Mouse (Mus musculus) liver, embryonic 16.5 days (tissue): ENCODE data around the gene Aox2. TPM values are rescaled to one million over a fixed set of nuclear protein-coding genes. Genes with fewer than 3 reads are reported as not detected.
A peak's percentile ranks its signal among the peaks of the same experiment; 100 is the strongest.
"Not testable (repeated sequence)": the region's sequence is repeated elsewhere in the genome, so short reads cannot be mapped to it uniquely, and the experiment has no call there.

Experiments
- ATAC-seq: fragments of 200-750 bp; cut with Nextera tagmentation; 2 replicates; pipeline ENCODE4 v1.8.0; 2017; ENCODE audit warnings: low read depth, mild to moderate bottlenecking, moderate number of reproducible peaks, moderate library complexity
- H3K27ac ChIP-seq: fragments of 300-500 bp; sonication (generic); 2 replicates; pipeline ENCODE4 v1.5.1; 2014; ENCODE audit warnings: mild to moderate bottlenecking, low read length
- H3K27me3 ChIP-seq: fragments of 300-500 bp; sonication (generic); 2 replicates; pipeline ENCODE4 v1.6.1; 2014; ENCODE audit warnings: low read depth, low read length, mixed read lengths; ENCODE audit not compliant: control insufficient read depth, insufficient read depth
- H3K36me3 ChIP-seq: fragments of 300-500 bp; sonication (generic); 2 replicates; pipeline ENCODE4 v1.6.1; 2014; ENCODE audit warnings: mild to moderate bottlenecking; ENCODE audit not compliant: control insufficient read depth, insufficient read depth
- H3K4me1 ChIP-seq: fragments of 300-500 bp; sonication (generic); 2 replicates; pipeline ENCODE4 v1.6.1; 2014; ENCODE audit warnings: low read depth, low read length, mixed read lengths; ENCODE audit not compliant: control insufficient read depth
- H3K4me2 ChIP-seq: fragments of 300-500 bp; sonication (generic); 2 replicates; pipeline ENCODE4 v1.6.1; 2014; ENCODE audit warnings: low read depth, low read length, mixed read lengths
- H3K4me3 ChIP-seq: fragments of 300-500 bp; sonication (generic); 2 replicates; pipeline ENCODE4 v1.5.1; 2014; ENCODE audit warnings: low read depth, mild to moderate bottlenecking, low read length
- H3K9ac ChIP-seq: fragments of 300-500 bp; sonication (generic); 2 replicates; pipeline ENCODE4 v1.6.1; 2014; ENCODE audit warnings: low read depth, low read length
- H3K9me3 ChIP-seq: fragments of 300-500 bp; sonication (generic); replicated peaks from 2 replicates; pipeline ENCODE4 v1.6.1; 2016; ENCODE audit warnings: low read length; ENCODE audit not compliant: control insufficient read depth
- WGBS: fragments of 180-500 bp; shearing (Covaris S2); extraction: QIAGEN DNeasy Blood & Tissue Kit; methylation state at CpG from one replicate; pipeline ENCODE4 v1.1.7; 2014; ENCODE audit not compliant: insufficient replicate concordance; 5-methylcytosine and 5-hydroxymethylcytosine counted together
- polyA plus RNA-seq: library from polyadenylated mRNA; unstranded; fragments of >200 nt; fragmentation: Nextera tagmentation; extraction: Ambion mirVana; gene quantifications from 2 replicates; pipeline ENCODE4 v1.2.1, GENCODE M21; 2015

The Aox2 gene
- polyA plus RNA-seq, 1 experiment from 2014 or later: not detected

DNA sequence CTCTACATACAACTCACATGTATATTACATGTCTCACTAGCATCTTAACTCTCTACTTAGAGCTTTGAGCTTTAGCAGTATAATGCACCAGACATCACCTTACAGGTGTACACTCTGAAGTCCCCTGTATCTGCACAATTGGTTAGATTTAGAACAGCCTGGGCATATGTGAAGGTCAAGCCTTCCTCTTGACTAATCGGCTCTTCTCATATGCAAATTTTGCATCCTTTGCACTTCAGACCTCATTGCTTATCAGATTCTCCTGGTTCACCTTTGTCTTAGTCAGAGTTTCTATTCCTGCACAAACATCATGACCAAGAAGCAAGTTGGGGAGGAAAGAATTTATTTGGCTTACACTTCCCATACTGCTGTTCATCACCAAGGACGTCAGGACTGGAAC lies 91.6 kb downstream of the Aox2 start:
- no peak for ATAC-seq
- no peaks in the 10 kb centered on the region for H3K27me3 ChIP-seq
- H3K9me3 ChIP-seq: no peaks in the 10 kb centered on the region
- WGBS: 60% methylated on average over 2 of the region's 2 CpGs
- H3K27ac ChIP-seq: no peak overlapping the region
- no peak overlapping the region for H3K4me3 ChIP-seq
- H3K9ac ChIP-seq: no peak overlapping the region
- H3K4me2 ChIP-seq: no peak overlapping the region
- H3K36me3 ChIP-seq: no peaks in the 10 kb centered on the region
- no peaks in the 10 kb centered on the region for H3K4me1 ChIP-seq

DNA sequence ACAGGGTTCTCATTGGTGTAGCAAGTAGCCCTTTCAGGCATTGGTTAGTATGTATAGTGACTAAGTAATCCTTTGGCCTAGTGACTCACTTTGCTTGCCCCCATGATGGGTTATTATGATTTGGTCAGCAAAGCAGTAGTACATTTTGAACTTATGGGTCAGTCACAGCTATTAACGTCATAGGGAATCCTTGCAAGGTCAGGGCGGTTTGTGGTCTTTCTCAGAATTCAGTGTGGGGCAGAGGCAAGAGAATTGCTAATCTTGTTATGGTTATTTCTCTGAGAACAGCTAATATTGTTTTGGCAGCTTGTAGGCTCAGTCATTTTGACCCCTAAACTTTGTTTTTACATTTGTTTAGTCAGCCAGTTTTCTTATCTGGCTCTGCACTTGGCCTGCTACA lies 96.1 kb downstream of the Aox2 start:
- H3K4me2 ChIP-seq, ATAC-seq, H3K9ac ChIP-seq, H3K27me3 ChIP-seq, H3K9me3 ChIP-seq, H3K27ac ChIP-seq, H3K4me1 ChIP-seq, H3K4me3 ChIP-seq, H3K36me3 ChIP-seq: not testable (repeated sequence)
- WGBS: 61% methylated on average over 2 of the region's 2 CpGs

DNA sequence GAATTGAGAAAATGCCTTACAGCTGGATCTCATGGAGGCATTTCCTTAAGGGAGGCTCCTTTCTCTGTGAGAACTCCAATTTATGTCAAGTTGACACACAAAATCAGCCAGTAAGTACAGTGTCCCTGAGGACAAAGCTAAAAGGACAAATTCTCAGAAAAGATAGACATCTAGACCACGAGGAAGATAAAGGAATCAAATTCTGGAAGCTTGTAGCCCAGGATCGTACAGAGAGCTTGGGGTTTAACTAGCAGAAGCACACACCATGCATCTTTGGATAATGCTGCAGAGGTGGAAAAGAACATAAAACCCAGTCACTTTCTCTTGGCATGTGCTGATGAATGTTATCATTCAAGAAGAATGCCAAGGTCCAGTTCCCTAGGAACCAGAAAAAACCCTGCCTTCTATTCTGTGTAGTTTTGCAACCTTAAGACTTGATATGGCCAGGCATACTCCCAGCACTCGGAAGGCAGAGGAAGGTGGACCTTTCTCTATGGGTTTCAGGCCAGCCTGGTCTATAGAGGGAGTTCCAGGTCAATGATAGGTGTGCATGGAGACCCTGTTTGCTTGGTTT lies 97.5 kb downstream of the Aox2 start:
- Histone ChIP-seq H3K27me3 (no peaks in the 10 kb centered on the region), H3K9me3 (no peaks in the 10 kb centered on the region), H3K4me3 (no peak overlapping the region), H3K4me2 (no peak overlapping the region), H3K36me3 (no peaks in the 10 kb centered on the region), H3K4me1 (no peaks in the 10 kb centered on the region), H3K9ac (no peak overlapping the region), H3K27ac (no peak overlapping the region)
- 43% methylated on average over 3 of the region's 3 CpGs for WGBS
- ATAC-seq: no peak

DNA sequence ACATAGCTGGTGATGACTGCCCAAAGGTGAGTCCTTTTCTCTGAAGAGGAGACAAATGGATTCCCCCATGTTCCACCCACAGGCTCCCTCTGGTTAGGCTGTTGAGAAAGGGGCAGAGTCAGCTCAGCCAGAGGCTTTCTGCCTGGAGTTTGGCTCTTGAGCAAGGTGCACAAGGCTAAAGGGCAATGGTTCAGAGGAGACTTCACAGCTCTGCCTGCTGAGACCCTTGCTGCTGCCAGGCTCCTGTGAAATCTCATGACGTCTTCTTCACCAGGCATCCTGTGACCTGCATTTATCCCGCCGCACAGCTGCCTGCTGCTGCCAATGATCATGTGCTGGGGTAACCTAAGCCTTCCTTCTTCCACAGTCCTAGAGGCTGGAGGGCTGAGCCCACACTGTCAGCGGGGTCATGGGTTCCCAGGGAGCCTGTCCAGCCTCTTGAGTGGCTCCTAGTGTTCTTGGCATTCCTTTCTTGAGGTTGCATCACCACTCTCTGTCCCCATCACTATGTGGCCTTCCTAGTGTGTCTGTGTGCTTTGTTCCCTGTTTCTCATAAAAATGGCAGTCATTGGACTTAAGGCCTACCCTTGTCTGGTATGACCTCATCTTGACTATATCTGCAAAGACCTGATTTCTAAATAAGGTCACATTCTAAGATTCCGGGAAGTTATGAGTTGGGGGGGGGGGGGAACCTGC lies 104.6 kb downstream of the Aox2 start:
- 65% methylated on average over 5 of the region's 5 CpGs for WGBS
- H3K4me2 ChIP-seq: no peak overlapping the region
- H3K4me1 ChIP-seq: no peaks in the 10 kb centered on the region
- H3K27me3 ChIP-seq: no peaks in the 10 kb centered on the region
- no peaks in the 10 kb centered on the region for H3K36me3 ChIP-seq
- no peak overlapping the region for H3K27ac ChIP-seq
- no peak overlapping the region for H3K9ac ChIP-seq
- no peak for ATAC-seq
- H3K4me3 ChIP-seq: no peak overlapping the region
- no peaks in the 10 kb centered on the region for H3K9me3 ChIP-seq

DNA sequence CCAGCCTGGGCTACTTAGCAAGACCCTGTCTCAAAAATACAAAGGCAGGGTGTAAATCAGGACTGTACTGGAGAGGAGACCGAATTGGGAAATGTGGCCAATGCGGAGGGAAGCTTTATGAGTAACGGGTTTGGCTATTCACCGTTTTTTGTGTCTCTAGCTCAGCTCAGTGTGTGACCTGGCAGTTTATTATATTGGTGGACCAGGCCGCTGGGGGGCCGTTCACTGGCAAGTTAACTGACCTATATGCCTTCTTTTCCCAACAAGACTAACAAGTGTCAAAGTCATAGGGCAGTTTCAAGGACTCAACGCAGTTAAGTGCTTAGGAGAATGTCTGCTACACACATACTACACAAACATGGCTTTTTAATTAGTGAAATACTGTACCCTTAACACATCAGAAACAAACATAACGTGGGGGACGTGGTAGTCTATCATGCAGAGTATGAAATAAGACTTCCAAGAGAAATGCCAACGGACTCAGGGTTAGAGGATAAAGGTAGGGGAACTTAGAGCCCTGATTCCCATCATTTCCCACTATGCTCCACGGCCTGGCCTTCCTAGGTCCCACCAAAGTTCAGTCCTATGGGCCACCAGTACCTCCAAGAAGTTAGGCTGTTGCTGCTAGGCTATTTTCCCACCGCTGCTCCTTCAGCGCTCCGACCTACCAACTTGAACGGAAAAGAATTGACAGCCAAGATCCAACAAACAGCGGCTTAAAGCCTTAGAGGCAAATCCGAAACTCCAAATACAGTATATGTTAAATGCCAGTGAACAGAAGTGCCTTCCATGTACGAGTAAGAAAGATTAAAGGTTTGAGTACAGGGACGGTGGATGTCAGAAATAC lies 113.5 kb downstream of the Aox2 start:
- no peak for ATAC-seq
- peak overlapping the region; percentile 94 for H3K9ac ChIP-seq
- peak overlapping the region; percentile 87 for H3K4me3 ChIP-seq
- H3K27me3 ChIP-seq: no peaks in the 10 kb centered on the region
- peak overlapping the region; percentile 88 for H3K4me2 ChIP-seq
- no peaks in the 10 kb centered on the region for H3K9me3 ChIP-seq
- H3K36me3 ChIP-seq: peaks cover 15% of the 10 kb centered on the region
- peak overlapping the region; percentile 97 for H3K27ac ChIP-seq
- WGBS: 41% methylated on average over 19 of the region's 19 CpGs
- H3K4me1 ChIP-seq: peaks cover 13% of the 10 kb centered on the region

DNA sequence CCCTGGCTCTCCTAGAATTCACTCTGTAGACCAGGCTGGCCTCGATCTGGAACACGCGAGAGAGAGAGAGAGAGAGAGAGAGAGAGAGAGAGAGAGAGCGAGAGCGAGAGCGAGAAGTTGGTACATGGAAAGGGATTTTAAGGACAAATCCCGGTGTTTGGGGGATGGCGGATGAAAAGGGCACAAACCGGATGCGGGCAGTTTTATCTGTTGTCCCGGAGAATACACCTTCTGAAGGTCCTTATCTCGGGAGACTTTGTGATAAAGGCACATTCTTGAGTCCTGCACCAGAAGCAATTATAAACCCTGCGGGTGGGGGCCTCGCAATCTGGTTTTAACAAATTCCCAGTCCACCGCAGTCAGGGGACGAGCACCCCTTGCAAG lies 114.1 kb downstream of the Aox2 start:
- H3K36me3 ChIP-seq: peaks cover 15% of the 10 kb centered on the region
- H3K4me2 ChIP-seq: peak overlapping the region; percentile 88
- WGBS: 0% methylated on average over 16 of the region's 16 CpGs
- no peak for ATAC-seq
- no peaks in the 10 kb centered on the region for H3K9me3 ChIP-seq
- peak overlapping the region; percentile 94 for H3K9ac ChIP-seq
- peak overlapping the region; percentile 97 for H3K27ac ChIP-seq
- peaks cover 13% of the 10 kb centered on the region for H3K4me1 ChIP-seq
- peak overlapping the region; percentile 87 for H3K4me3 ChIP-seq
- H3K27me3 ChIP-seq: no peaks in the 10 kb centered on the region

DNA sequence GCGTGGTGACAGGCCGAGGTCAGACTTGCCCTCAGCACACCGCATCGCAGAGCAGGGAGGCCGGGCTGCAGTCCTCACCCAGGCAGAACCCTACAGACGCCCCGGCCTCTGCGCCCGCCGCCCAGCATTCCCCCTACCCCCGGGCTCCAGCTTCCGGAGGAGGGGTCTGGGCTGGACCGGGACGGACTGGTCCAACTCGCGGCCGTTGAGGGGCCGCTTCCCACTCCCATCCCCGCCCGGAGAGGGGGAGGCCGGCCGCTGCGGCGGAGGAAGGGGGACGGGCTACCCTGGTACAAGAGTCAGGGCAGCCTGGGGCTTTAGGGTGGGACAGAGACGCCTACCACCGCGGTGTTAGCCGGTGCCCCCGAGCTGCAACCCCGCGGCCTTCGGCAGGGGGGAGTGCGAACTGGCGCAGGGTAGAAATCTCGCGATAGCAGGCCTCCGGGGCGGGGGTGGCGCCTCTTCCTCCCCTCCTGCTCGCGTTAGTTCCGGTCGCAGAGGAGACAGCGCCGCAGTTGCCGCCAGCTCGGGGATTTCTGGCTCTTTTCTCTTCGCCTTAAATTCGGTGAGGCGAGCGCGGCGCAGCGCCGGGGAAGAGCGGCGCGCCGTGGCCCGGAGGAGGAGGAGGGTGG lies 114.6 kb downstream of the Aox2 start, which contains the start of gene Bzw1:
Bzw1 (plus strand) TSS at position 247 of the 632 bp plus-strand sequence.
- Histone ChIP-seq H3K9me3 (no peaks in the 10 kb centered on the region), H3K27ac (peak within 1 kb of the TSS; percentile 97), H3K36me3 (peaks cover 16% of the 10 kb centered on the region), H3K4me2 (peak within 1 kb of the TSS; percentile 88), H3K27me3 (no peaks in the 10 kb centered on the region), H3K4me1 (peaks cover 13% of the 10 kb centered on the region), H3K4me3 (peak within 1 kb of the TSS; percentile 87), H3K9ac (peak within 1 kb of the TSS; percentile 94)
- peak; percentile 95 for ATAC-seq
- under 1% methylated on average over 48 of the region's 61 CpGs for whole genome bisulfite sequencing

DNA sequence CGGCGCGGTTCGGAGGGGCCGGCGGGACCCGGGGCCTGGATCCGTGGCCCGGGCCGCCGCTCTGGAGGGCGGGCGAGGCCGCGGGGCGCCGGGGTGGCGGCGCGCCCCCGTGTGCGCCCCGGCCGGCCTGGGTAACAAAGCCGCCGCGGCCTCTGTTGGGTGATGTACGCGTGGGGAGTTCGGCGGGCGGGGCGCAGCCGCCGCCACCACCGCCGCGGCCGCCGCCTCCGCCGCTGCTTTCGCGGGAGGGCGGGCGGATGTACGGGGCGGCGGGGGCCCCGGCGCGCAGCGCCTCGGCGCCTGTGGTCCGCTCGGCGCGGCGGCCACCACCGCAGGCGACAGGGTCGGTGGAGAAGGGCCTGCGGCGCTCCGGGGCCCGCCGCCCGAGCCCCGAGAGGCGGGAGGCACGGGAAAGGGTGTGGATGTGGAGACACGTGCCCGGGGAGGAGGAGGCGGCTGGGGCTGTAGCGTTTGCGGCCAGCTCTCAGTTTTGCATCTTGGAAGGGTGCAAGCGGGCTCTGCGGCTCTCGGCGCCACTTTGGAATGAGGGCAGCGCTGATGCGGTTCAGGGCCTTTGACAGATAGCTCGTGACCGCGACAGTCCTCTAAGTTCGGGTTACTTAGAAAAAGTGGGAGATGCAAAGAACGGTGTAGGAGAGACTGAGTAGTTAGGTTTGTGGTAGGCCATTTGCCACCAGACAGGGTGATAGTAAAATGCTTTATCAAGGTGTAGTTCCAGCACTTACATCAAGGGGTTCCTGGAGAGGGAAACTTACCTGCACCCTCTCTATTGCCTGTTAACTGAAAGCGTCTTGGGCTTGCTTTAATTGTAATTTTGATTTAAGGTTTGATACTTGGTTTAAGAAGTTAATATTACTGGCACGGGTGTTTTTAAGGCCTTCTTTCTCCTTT lies 115.4 kb downstream of the Aox2 start:
- peak; percentile 58 for ATAC-seq
- Histone ChIP-seq H3K9me3 (no peaks in the 10 kb centered on the region), H3K4me3 (peak overlapping the region; percentile 87), H3K9ac (peak overlapping the region; percentile 94), H3K27ac (peak overlapping the region; percentile 97), H3K27me3 (no peaks in the 10 kb centered on the region), H3K36me3 (peaks cover 23% of the 10 kb centered on the region), H3K4me1 (peaks cover 13% of the 10 kb centered on the region), H3K4me2 (peak overlapping the region; percentile 88)
- 1% methylated on average over 65 of the region's 90 CpGs for WGBS
